Mouse (Mus musculus) heart, adult 2 months (tissue): ENCODE measurements around the gene Gabrb3.

Source experiments
- CTCF ChIP-seq: fragments of 200-600 bp; IDR thresholded peaks from 2 replicates; pipeline ENCODE4 v1.8.1; 2022; ENCODE audit warnings: antibody characterized with exemption, mild to moderate bottlenecking, moderate library complexity
- POLR2A ChIP-seq: fragments of 200-500 bp; IDR thresholded peaks from 2 replicates; pipeline ENCODE4 v1.6.1; 2011; ENCODE audit warnings: mild to moderate bottlenecking, low read depth, low read length, control low read depth; ENCODE audit not compliant: insufficient read depth

DNA sequence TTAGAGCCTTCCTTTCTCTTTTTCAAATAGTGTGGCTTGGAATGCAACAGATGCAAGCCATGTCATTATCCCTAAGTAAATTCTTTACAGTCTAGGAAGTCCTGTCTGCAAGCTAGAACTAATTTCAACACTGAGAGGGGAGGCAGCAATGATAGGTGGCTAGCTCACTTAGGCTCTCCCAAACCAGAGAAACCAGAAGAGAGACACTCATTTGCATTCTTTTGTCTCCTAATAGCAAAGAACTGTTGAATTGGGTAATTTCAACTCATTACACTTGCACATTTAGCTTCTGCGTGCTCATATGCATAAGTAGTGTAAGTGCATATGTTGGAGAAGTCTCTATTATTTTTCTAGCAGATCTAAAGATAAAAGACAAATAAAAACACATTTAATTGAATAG is 28.7 kb downstream of the Gabrb3 start:
- TF ChIP-seq POLR2A (no peak), CTCF (no peak)
